Mouse (Mus musculus): ENCODE measurements around the gene Chst5. TPM values are rescaled to one million over a fixed set of nuclear protein-coding genes. Genes with fewer than 3 reads are reported as not detected.

Chst5 gene
- total RNA-seq, 2 experiments from 2014 or later: 0.36 to 0.57 TPM

GRCm38 (mm10) chr8:111932580-111933336 lies 22.5 kb upstream of the Chst5 start:
- DNase-seq (ENCODE audit: low spot score in 2 of 2): peak; percentile 19
- intact Hi-C loops (cut with DNase I): loop anchor here (5.0 kb wide), 2 partner anchors 55 to 80 kb away; partner anchors contain the start of genes Cfdp1 and Tmem170

GRCm38 (mm10) chr8:111931721-111932120 lies 21.5 kb upstream of the Chst5 start:
- DNase-seq (ENCODE audit: low spot score in 2 of 2): no peak
- intact Hi-C loops (cut with DNase I): loop anchor here (5.0 kb wide), 2 partner anchors 54 to 79 kb away; partner anchors contain the start of genes Cfdp1 and Tmem170

- intact Hi-C loops (cut with DNase I): loop anchor here (5.0 kb wide), 2 partner anchors 52 to 77 kb away; partner anchors contain the start of genes Cfdp1 and Tmem170
Observed at GRCm38 (mm10) chr8:111929648-111930344, 19.5 kb upstream of the Chst5 start.

GRCm38 (mm10) chr8:111924976-111925375 lies 14.7 kb upstream of the Chst5 start:
- intact Hi-C loops (cut with DNase I): no loop called here
- no peak for DNase-seq (ENCODE audit: low spot score in 2 of 2)

More at GRCm38 (mm10) chr8:111929648-111930344, 19.5 kb upstream of the Chst5 start:
- no peak for DNase-seq (ENCODE audit: low spot score in 2 of 2)

GRCm38 (mm10) chr8:111923383-111923804 lies 13.1 kb upstream of the Chst5 start:
- peak; percentile 25 to 31 for DNase-seq (ENCODE audit: low spot score in 2 of 2)
- intact Hi-C loops (cut with DNase I): no loop called here

GRCm38 (mm10) chr8:111920971-111921370 lies 10.7 kb upstream of the Chst5 start:
- intact Hi-C loops (cut with DNase I): no loop called here
- DNase-seq (ENCODE audit: low spot score in 2 of 2): no peak

GRCm38 (mm10) chr8:111919663-111920062 lies 9.4 kb upstream of the Chst5 start:
- intact Hi-C loops (cut with DNase I): no loop called here
- DNase-seq (ENCODE audit: low spot score in 2 of 2): no peak

GRCm38 (mm10) chr8:111912860-111913432 lies 2.7 kb upstream of the Chst5 start:
- intact Hi-C loops (cut with DNase I): no loop called here
- DNase-seq (ENCODE audit: low spot score in 2 of 2): peak in 1 of 2 experiments; percentile 16

- peak; percentile 17 to 32 for DNase-seq (ENCODE audit: low spot score in 2 of 2)
- intact Hi-C loops (cut with DNase I): no loop called here
Observed at GRCm38 (mm10) chr8:111911572-111911971, 1.3 kb upstream of the Chst5 start.

- DNase-seq (ENCODE audit: low spot score in 2 of 2): no peak
- intact Hi-C loops (cut with DNase I): loop anchor here (10.0 kb wide), 1 partner anchor 1559 kb away; no protein-coding TSS in a partner anchor
Observed at GRCm38 (mm10) chr8:111905500-111906121, 4.6 kb downstream of the Chst5 start.

- intact Hi-C loops (cut with DNase I): loop anchor here (10.0 kb wide), 1 partner anchor 1563 kb away; no protein-coding TSS in a partner anchor
- no peak for DNase-seq (ENCODE audit: low spot score in 2 of 2)
Observed at GRCm38 (mm10) chr8:111902080-111902479, 8.2 kb downstream of the Chst5 start.

GRCm38 (mm10) chr8:111898586-111898985 lies 11.7 kb downstream of the Chst5 start:
- DNase-seq (ENCODE audit: low spot score in 2 of 2): no peak
- intact Hi-C loops (cut with DNase I): no loop called here

GRCm38 (mm10) chr8:111894955-111895354 lies 15.3 kb downstream of the Chst5 start:
- intact Hi-C loops (cut with DNase I): no loop called here
- DNase-seq (ENCODE audit: low spot score in 2 of 2): no peak

- intact Hi-C loops (cut with DNase I): no loop called here
- DNase-seq (ENCODE audit: low spot score in 2 of 2): no peak
Observed at GRCm38 (mm10) chr8:111892615-111893014, 17.6 kb downstream of the Chst5 start.

GRCm38 (mm10) chr8:111891983-111892382 lies 18.3 kb downstream of the Chst5 start:
- DNase-seq (ENCODE audit: low spot score in 2 of 2): no peak
- intact Hi-C loops (cut with DNase I): no loop called here

GRCm38 (mm10) chr8:111890911-111891303 lies 19.3 kb downstream of the Chst5 start:
- intact Hi-C loops (cut with DNase I): no loop called here
- no peak for DNase-seq (ENCODE audit: low spot score in 2 of 2)

GRCm38 (mm10) chr8:111889931-111890910 lies 20.0 kb downstream of the Chst5 start:
- DNase-seq (ENCODE audit: low spot score in 2 of 2): no peak
- intact Hi-C loops (cut with DNase I): no loop called here

GRCm38 (mm10) chr8:111888091-111888650 lies 22.1 kb downstream of the Chst5 start:
- DNase-seq (ENCODE audit: low spot score in 2 of 2): no peak
- intact Hi-C loops (cut with DNase I): no loop called here
